8 mouse cellular contexts compared by ENCODE assay signal in the genomic region with DNA sequence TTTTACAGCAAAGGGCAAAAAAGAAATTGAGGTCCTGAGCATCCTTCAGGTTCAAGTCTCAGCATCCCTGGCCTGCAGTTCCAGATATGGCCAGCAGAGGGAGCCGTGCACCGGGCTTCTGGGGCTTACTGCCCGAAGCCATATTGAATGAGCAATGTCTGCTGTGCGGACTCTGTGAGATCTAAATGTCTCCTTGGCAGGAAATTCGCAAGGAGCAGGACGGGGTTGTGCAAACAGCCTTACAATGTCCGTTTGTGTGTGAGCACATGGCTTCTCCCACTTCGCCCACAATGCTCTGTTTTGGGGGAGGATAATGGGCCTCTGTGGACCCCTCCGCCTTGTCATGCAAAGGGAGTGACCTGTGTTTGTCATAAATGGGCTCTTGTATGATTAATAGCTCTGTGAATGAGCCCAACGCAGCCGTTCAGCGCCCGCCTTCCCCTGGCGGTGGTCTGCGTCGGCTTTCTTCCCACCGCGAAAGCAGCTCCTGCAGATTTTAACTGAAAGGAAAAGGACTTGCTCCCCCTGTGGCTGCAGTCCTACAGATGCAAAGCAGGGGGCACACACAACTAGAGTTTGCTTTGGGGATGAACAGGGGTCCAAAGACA.
DNase-seq lines count a peak whose midpoint lies in the region; ATAC-seq lines count a peak whose summit lies in the region.

No protein-coding gene starts in this region.

- H3K4me2 ChIP-seq in heart, embryonic 11.5 days = peak overlapping the region; percentile 54
- H3K4me2 ChIP-seq in kidney, embryonic 15.5 days = peak overlapping the region; percentile 66
- peak overlapping the region; percentile 55 for H3K4me2 ChIP-seq in limb, embryonic 15.5 days

- peak overlapping the region; percentile 34; the same call in 1 of the 2 replicates for H3K9ac ChIP-seq in heart, embryonic 11.5 days (ENCODE audit: low read depth, low read length)
- no peak overlapping the region for H3K9ac ChIP-seq in kidney, embryonic 15.5 days
- no peak overlapping the region for H3K9ac ChIP-seq in limb, embryonic 15.5 days

- 23% methylated on average over 18 of the region's 18 CpGs for WGBS in heart, embryonic 11.5 days (ENCODE audit: insufficient replicate concordance)
- WGBS in kidney, embryonic 15.5 days = 22% methylated on average over 18 of the region's 18 CpGs
- 11% methylated on average over 18 of the region's 18 CpGs for WGBS in limb, embryonic 15.5 days

- ATAC-seq in erythroblast, adult 5-6 weeks (replicated peaks; ENCODE audit: low FRiP score, poor library complexity, severe bottlenecking) = peak; percentile 66; the same call in 1 of the 2 replicates
- ATAC-seq in heart, embryonic 11.5 days (replicated peaks; ENCODE audit: insufficient number of reproducible peaks, low FRiP score, low TSS enrichment) = peak; percentile 53; the same call in 1 of the 2 replicates
- ATAC-seq in kidney, embryonic 15.5 days (replicated peaks; ENCODE audit: low FRiP score) = peak; percentile 89
- peak; percentile 83 for ATAC-seq in limb, embryonic 15.5 days (ENCODE audit: insufficient number of reproducible peaks, low FRiP score, low TSS enrichment, low read depth)

- DNase-seq in B cell, adult 2 months = peak; percentile 91 to 92
- peak; percentile 89 for DNase-seq in brain, adult 2 months (ENCODE audit: low read depth, low spot score)
- peak; percentile 63 to 77 for DNase-seq in monocyte, adult 2 months (ENCODE audit: low read depth in 1 of 2, low spot score in 2 of 2)
- peak; percentile 68 to 72 for DNase-seq in spleen, postnatal 36 days (ENCODE audit: low spot score in 2 of 2)

- H3K27me3 ChIP-seq in heart, embryonic 11.5 days (ENCODE audit: control insufficient read depth, insufficient read depth, low read length) = no peaks in the 10 kb centered on the region
- H3K27me3 ChIP-seq in kidney, embryonic 15.5 days = no peaks in the 10 kb centered on the region
- no peaks in the 10 kb centered on the region for H3K27me3 ChIP-seq in limb, embryonic 15.5 days

- no peak overlapping the region for H3K4me3 ChIP-seq in heart, embryonic 11.5 days (ENCODE audit: low read depth, low read length)
- peak overlapping the region; percentile 32 for H3K4me3 ChIP-seq in kidney, embryonic 15.5 days (replicated peaks)
- H3K4me3 ChIP-seq in limb, embryonic 15.5 days = peak overlapping the region; percentile 30

- no peaks in the 10 kb centered on the region for H3K9me3 ChIP-seq in heart, embryonic 11.5 days (replicated peaks; ENCODE audit: control insufficient read depth, low read length)
- no peaks in the 10 kb centered on the region for H3K9me3 ChIP-seq in kidney, embryonic 15.5 days (replicated peaks)
- no peaks in the 10 kb centered on the region for H3K9me3 ChIP-seq in limb, embryonic 15.5 days

- no peaks in the 10 kb centered on the region for H3K4me1 ChIP-seq in heart, embryonic 11.5 days (ENCODE audit: control insufficient read depth, insufficient read depth, low read length)
- 0 out of 2 replicates have a peak, but pooled peaks cover 6% of the 10 kb centered on the region for H3K4me1 ChIP-seq in kidney, embryonic 15.5 days
- peaks cover 7% of the 10 kb centered on the region; the same call in 1 of the 2 replicates for H3K4me1 ChIP-seq in limb, embryonic 15.5 days

- H3K27ac ChIP-seq in heart, embryonic 11.5 days (ENCODE audit: low read depth, low read length) = peak overlapping the region; percentile 35; the same call in 1 of the 2 replicates
- peak overlapping the region; percentile 78 for H3K27ac ChIP-seq in kidney, embryonic 15.5 days
- peak overlapping the region; percentile 75 for H3K27ac ChIP-seq in limb, embryonic 15.5 days

- H3K36me3 ChIP-seq in heart, embryonic 11.5 days (ENCODE audit: control insufficient read depth, insufficient read depth, low read length) = no peaks in the 10 kb centered on the region
- no peaks in the 10 kb centered on the region for H3K36me3 ChIP-seq in kidney, embryonic 15.5 days
- H3K36me3 ChIP-seq in limb, embryonic 15.5 days = no peaks in the 10 kb centered on the region
